Mouse (Mus musculus) retina, postnatal 1 day (tissue): ENCODE measurements at regions not wholly inside any gene's neighbourhood (a gene's known extent, or its start where the extent isn't known, plus 50 kb on each side); places are given as distances from the start of the nearest gene placed in this dataset.
"Not testable (repeated sequence)": the region's sequence is repeated elsewhere in the genome, so short reads cannot be mapped to it uniquely, and the experiment has no call there.

ENCODE experiments used
- DNase-seq: peaks from one replicate; pipeline ENCODE4 v3.0.0-alpha.2; 2012

- DNase-seq, result no peak
Observed at GRCm38 (mm10) chr10:54858075-54858474, 781.7 kb upstream of the Man1a start.

- DNase-seq, result no peak
Observed at GRCm38 (mm10) chr10:54841591-54841990, 765.2 kb upstream of the Man1a start.

DNA sequence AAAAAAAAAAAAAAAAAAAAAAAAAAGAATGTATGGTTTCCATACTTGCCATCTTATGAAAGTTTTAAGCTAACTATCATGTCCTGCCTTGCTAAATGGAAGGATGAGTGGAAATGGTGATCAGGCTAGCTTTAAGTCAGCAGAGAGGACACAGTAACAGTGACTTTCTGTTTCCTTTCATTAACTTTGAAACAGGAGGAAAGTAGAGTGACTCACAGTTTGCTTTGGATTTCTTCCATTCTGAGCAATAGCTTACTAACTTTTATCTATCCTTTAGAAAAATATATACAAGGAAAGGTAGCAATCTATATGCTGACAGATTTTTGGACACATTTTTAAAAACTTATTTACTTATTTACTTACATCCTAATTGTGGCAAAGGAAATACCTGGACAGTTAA is 762.6 kb upstream of the Man1a start:
- DNase-seq, result no peak

GRCm38 (mm10) chr10:54814604-54815122 is 738.3 kb upstream of the Man1a start:
- DNase-seq, result no peak

GRCm38 (mm10) chr10:54799478-54800196 is 723.2 kb upstream of the Man1a start:
- peak; percentile 55 for DNase-seq

DNA sequence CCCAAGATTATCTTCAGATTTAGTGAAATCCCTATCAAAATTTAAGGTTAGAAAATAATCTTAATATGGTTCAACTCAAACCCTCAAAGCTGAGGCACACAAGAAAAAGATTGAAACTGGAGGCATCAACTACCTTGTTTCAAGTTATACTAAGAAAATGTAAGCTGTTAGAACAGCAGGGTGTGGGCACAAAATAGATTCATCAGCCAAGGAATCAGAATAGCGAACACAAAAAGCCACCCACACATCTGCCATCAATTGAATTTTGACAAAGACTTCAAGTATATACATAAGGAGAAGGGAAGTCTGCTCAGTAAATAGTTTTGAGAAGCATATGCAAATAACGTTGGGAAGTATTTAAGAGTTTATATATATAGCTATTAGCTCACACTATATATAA is 720.9 kb upstream of the Man1a start:
- DNase-seq, result no peak

- DNase-seq, result no peak
Observed at GRCm38 (mm10) chr10:54761084-54761483, 684.7 kb upstream of the Man1a start.

- no peak for DNase-seq
Observed at GRCm38 (mm10) chr10:54749239-54749638, 672.8 kb upstream of the Man1a start.

- DNase-seq, result no peak
Observed at GRCm38 (mm10) chr10:54737108-54737507, 660.7 kb upstream of the Man1a start.

DNA sequence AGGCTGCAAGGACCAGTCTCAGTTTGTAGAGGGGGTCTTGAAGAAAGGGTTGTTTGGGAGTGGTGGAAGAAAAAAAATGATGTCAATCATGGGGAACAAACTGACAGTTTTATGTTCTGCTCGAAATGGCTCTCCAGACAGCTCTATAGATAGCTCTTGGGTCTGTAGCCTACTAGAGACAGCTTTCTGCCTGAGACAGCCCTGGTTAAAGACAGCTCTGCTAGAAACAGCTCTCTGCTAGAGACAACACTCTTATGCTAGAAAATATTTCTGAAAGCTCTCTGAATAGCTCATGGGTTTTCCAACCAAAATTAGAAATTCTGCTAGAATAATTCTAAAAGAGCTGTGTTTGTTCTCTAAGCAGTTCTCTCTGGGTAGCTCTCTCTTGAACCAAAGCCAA is 636.3 kb upstream of the Man1a start:
- no peak for DNase-seq

DNA sequence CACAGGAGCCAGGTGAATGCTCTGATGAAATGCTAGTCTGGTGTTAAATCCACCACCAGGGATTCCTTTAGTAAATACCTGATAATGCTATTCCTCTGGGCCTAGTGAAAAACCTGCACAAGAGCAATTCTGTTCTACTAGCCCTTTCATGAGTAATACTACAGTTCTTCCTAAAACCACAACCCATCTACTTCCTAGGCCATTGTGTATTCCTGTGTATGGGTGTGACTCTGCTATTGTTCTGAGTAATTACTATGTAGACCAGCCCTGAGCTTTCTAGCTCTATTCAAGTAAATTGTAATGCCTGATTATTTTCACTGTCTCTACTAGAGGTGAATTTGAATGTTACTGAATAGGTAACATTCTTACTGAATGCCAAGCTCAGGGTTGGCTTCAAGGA is 591.4 kb upstream of the Man1a start:
- DNase-seq, result not testable (repeated sequence)
